Mouse (Mus musculus) limb, embryonic 14.5 days (tissue): ENCODE measurements around the gene Nmt1. TPM values are rescaled to one million over a fixed set of nuclear protein-coding genes. Genes with fewer than 3 reads are reported as not detected.

ENCODE experiments used
- ATAC-seq: fragments of 200-750 bp; cut with Nextera tagmentation; 2 replicates; pipeline ENCODE4 v1.8.0; 2017; ENCODE audit warnings: low read depth, moderate number of reproducible peaks, moderate TSS enrichment; ENCODE audit not compliant: low FRiP score
- DNase-seq: peaks from one replicate; pipeline ENCODE4 v3.0.0-alpha.2; 2015; ENCODE audit warnings: low spot score
- H3K27ac ChIP-seq: fragments of 300-500 bp; sonication (generic); replicated peaks from 2 replicates; pipeline ENCODE4 v1.5.1; 2014; ENCODE audit warnings: low read depth, mild to moderate bottlenecking, low read length, moderate library complexity, mixed read lengths
- H3K27me3 ChIP-seq: fragments of 300-500 bp; sonication (generic); 2 replicates; pipeline ENCODE4 v1.6.1; 2014; ENCODE audit warnings: low read length, mixed read lengths; ENCODE audit not compliant: control insufficient read depth, insufficient read depth
- H3K36me3 ChIP-seq: fragments of 300-500 bp; sonication (generic); 2 replicates; pipeline ENCODE4 v1.6.1; 2014; ENCODE audit warnings: mild to moderate bottlenecking, low read length, moderate library complexity, mixed read lengths; ENCODE audit not compliant: control insufficient read depth, insufficient read depth
- H3K4me1 ChIP-seq: fragments of 300-500 bp; sonication (generic); 2 replicates; pipeline ENCODE4 v1.6.1; 2014; ENCODE audit warnings: antibody characterized with exemption, low read length, mixed read lengths; ENCODE audit not compliant: control insufficient read depth, insufficient read depth
- H3K4me2 ChIP-seq: fragments of 300-500 bp; sonication (generic); replicated peaks from 2 replicates; pipeline ENCODE4 v1.6.1; 2014; ENCODE audit warnings: low read depth, mild to moderate bottlenecking, low read length, moderate library complexity; ENCODE audit not compliant: severe bottlenecking
- H3K4me3 ChIP-seq: fragments of 300-500 bp; sonication (generic); replicated peaks from 2 replicates; pipeline ENCODE4 v1.5.1; 2014; ENCODE audit warnings: low read length
- H3K9ac ChIP-seq: fragments of 300-500 bp; sonication (generic); 2 replicates; pipeline ENCODE4 v1.6.1; 2014; ENCODE audit warnings: mild to moderate bottlenecking, low read depth, low read length, moderate library complexity; ENCODE audit not compliant: severe bottlenecking
- H3K9me3 ChIP-seq: fragments of 300-500 bp; sonication (generic); 2 replicates; pipeline ENCODE4 v1.6.1; 2016; ENCODE audit warnings: low read length; ENCODE audit not compliant: control insufficient read depth
- POLR2A ChIP-seq: fragments of 200-500 bp; IDR thresholded peaks from 2 replicates; pipeline ENCODE4 v1.8.0; 2012; ENCODE audit warnings: inconsistent platforms, mild to moderate bottlenecking, moderate library complexity, borderline replicate concordance; ENCODE audit not compliant: insufficient read depth, insufficient read length; ENCODE audit errors: extremely low read depth
- WGBS: fragments of 180-500 bp; shearing (Covaris S2); extraction: QIAGEN DNeasy Blood & Tissue Kit; methylation state at CpG from one replicate; pipeline ENCODE4 v1.1.7; 2014; 5-methylcytosine and 5-hydroxymethylcytosine counted together
- polyA plus RNA-seq, 2 experiments: library from polyadenylated mRNA; depleted of rRNA in 1 of 2; stranded (reverse) in 1 of 2; unstranded in 1 of 2; fragments of >200 nt; fragmentation: Nextera tagmentation in 1 of 2; extraction: Ambion mirVana in 1 of 2; gene quantifications; 2 replicates each; pipeline versions ENCODE4 v1.2.1 to v1.2.3; 2012 to 2014

The Nmt1 gene
- polyA plus RNA-seq, 2 experiments: 45.9 to 50.2 TPM

GRCm38 (mm10) chr11:103098531-103099190 is 70.7 kb downstream of the Nmt1 start:
- 78% methylated on average over 11 of the region's 11 CpGs for WGBS
- peaks cover 20% of the 10 kb centered on the region for H3K4me1 ChIP-seq

GRCm38 (mm10) chr11:103099352-103099940 is 71.5 kb downstream of the Nmt1 start:
- no peak overlapping the region for H3K4me3 ChIP-seq
- H3K27ac ChIP-seq: no peak overlapping the region
- ATAC-seq (no peak), DNase-seq (no peak)
- no peak overlapping the region for H3K4me2 ChIP-seq
- H3K27me3 ChIP-seq: peaks cover 9% of the 10 kb centered on the region; the same call in 1 of the 2 replicates
- TF ChIP-seq POLR2A: no peak
- H3K9ac ChIP-seq: no peak overlapping the region
- H3K4me1 ChIP-seq: peaks cover 20% of the 10 kb centered on the region
- no peaks in the 10 kb centered on the region for H3K36me3 ChIP-seq
- H3K9me3 ChIP-seq: no peaks in the 10 kb centered on the region
- WGBS: 57% methylated on average over 12 of the region's 12 CpGs

More at GRCm38 (mm10) chr11:103098531-103099190, 70.7 kb downstream of the Nmt1 start:
- Histone ChIP-seq H3K4me2 (no peak overlapping the region), H3K36me3 (no peaks in the 10 kb centered on the region), H3K27me3 (peaks cover 9% of the 10 kb centered on the region; the same call in 1 of the 2 replicates), H3K4me3 (no peak overlapping the region), H3K27ac (no peak overlapping the region), H3K9ac (no peak overlapping the region), H3K9me3 (no peaks in the 10 kb centered on the region)
- no peak for DNase-seq
- no peak for TF ChIP-seq POLR2A
- ATAC-seq: no peak

DNA sequence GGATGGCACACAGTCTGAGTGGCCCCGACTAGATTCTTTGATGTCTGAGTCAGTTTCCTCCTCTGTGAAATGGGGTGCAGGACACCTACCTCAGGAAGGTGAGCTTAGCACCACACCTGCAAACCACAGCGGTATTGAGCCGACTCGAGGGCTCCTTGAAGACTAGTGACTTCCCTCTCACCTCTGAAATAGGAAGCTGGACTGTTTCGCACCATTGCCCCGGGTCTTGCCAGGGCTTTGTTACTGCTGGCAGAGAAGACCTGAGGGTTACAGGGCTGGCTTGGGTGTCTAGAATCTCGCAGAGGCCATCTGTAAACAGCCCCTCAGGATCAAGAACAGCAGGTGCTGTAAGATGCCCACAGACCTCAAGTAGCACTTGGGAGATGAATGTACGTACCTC is 72.4 kb downstream of the Nmt1 start:
- H3K9ac ChIP-seq: no peak overlapping the region
- H3K36me3 ChIP-seq: no peaks in the 10 kb centered on the region
- 70% methylated on average over 8 of the region's 8 CpGs for WGBS
- peaks cover 9% of the 10 kb centered on the region; the same call in 1 of the 2 replicates for H3K27me3 ChIP-seq
- ATAC-seq (no peak), DNase-seq (no peak)
- no peak overlapping the region; the same call in 1 of the 2 replicates for H3K4me2 ChIP-seq
- no peaks in the 10 kb centered on the region for H3K9me3 ChIP-seq
- no peak overlapping the region for H3K4me3 ChIP-seq
- H3K4me1 ChIP-seq: peaks cover 20% of the 10 kb centered on the region
- TF ChIP-seq POLR2A: no peak
- H3K27ac ChIP-seq: no peak overlapping the region

DNA sequence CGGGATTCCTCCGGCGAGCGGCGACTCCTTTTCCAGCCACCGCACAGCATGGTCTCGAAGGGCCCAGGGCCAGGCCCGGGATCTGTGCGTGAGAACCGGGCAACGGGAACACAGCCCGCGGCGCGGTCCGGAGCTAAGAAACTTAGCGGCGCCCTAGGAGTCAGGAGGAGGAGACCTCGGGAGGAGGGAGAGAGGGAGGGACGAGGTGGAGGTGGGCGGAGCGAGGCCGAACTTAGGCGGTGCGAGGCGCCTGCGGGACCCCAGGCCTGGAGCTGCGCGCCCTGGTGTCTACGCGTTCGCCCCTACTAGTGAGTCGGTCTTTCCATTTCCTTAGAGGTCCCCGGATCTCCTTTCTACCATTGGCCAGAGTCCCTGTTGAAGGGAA is 73.5 kb downstream of the Nmt1 start, which contains the start of the genes Plcd3 and Acbd4:
Plcd3 (minus strand) TSS at position 178 of the 385 bp plus-strand sequence.
Acbd4 (plus strand) TSS at position 202 of the 385 bp plus-strand sequence.
- H3K27me3 ChIP-seq: peaks cover 9% of the 10 kb centered on the region; the same call in 1 of the 2 replicates
- WGBS: 2% methylated on average over 34 of the region's 34 CpGs
- H3K27ac ChIP-seq: no peak within 1 kb of the TSS
- H3K4me1 ChIP-seq: peaks cover 20% of the 10 kb centered on the region
- H3K4me2 ChIP-seq: peak within 1 kb of the TSS; percentile 95
- TF ChIP-seq POLR2A: 0 out of 2 replicates have a peak, but pooled peaks have one; percentile 38
- peak within 1 kb of the TSS; percentile 56 for H3K9ac ChIP-seq
- DNase-seq (peak; percentile 77), ATAC-seq (peak; percentile 55)
- H3K9me3 ChIP-seq: no peaks in the 10 kb centered on the region
- no peaks in the 10 kb centered on the region for H3K36me3 ChIP-seq
- H3K4me3 ChIP-seq: peak within 1 kb of the TSS; percentile 58

DNA sequence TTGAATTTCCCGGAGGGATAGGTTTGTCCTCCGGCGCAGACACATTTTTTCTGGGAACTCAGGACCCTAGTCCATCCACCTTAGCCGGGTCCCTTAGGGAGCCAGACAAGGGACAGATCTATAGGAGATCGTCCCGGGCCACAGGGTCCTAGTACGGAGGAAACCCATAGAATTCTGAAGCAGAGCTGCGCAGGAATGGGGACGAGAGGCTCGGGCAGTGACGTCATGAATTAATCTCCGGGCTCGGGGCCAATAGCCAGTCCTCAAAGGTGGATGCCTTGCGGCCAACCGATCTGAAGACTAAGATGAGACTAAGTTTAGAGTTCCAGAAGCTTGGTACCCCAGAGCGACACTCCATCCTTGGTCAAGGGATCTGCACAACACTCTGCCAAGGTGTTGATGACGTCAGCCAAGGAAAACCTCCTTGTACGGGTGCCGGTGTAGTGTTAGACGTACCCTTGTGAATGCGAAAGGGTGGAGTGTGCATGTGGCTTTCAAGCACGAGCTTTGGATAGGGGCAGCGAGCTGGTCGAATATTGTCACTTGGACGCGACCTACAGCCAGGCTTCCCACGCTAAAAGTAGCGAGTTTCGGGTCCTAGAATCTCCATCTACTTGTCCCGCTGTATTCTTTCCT is 74.0 kb downstream of the Nmt1 start:
- Histone ChIP-seq H3K36me3 (no peaks in the 10 kb centered on the region), H3K27me3 (peaks cover 9% of the 10 kb centered on the region; the same call in 1 of the 2 replicates), H3K9me3 (no peaks in the 10 kb centered on the region), H3K4me1 (peaks cover 15% of the 10 kb centered on the region), H3K4me2 (peak overlapping the region; percentile 95), H3K4me3 (peak overlapping the region; percentile 58), H3K9ac (peak overlapping the region; percentile 56), H3K27ac (no peak overlapping the region)
- ATAC-seq (no peak; the same call in 1 of the 2 replicates), DNase-seq (peak; percentile 62)
- WGBS: 5% methylated on average over 30 of the region's 30 CpGs
- TF ChIP-seq POLR2A: no peak
